Mouse (Mus musculus): ENCODE results near the gene Cep78.

- TF ChIP-seq POLR2A (IDR thresholded peaks at IDR 0.05; ENCODE audit: borderline replicate concordance, extremely low read depth, insufficient read depth, insufficient read length, poor library complexity, severe bottlenecking) (no peak), CTCF (IDR thresholded peaks at IDR 0.05; ENCODE audit: borderline replicate concordance, extremely low read depth, insufficient read depth, insufficient read length) (no peak)
Measured at GRCm38 (mm10) chr19:15923426-15923825, 61.4 kb downstream of the Cep78 start.

Data from brain, embryonic 14.5 days (tissue).